Mouse (Mus musculus) limb, embryonic 11.5 days (tissue): ENCODE measurements at regions not wholly inside any gene's neighbourhood (a gene's known extent, or its start where the extent isn't known, plus 50 kb on each side); places are given as distances from the start of the nearest gene placed in this dataset.

Experiments
- ATAC-seq: fragments of 200-750 bp; cut with Nextera tagmentation; 2 replicates; pipeline ENCODE4 v1.8.0; 2017; ENCODE audit warnings: low read depth; ENCODE audit not compliant: insufficient number of reproducible peaks, low FRiP score, low TSS enrichment
- DNase-seq: peaks from one replicate; pipeline ENCODE4 v3.0.0-alpha.2; 2015; ENCODE audit warnings: low spot score
- H3K27ac ChIP-seq: fragments of 300-500 bp; sonication (generic); replicated peaks from 2 replicates; pipeline ENCODE4 v1.5.1; 2014; ENCODE audit warnings: low read depth, mild to moderate bottlenecking, low read length
- H3K27me3 ChIP-seq: fragments of 300-500 bp; sonication (generic); 2 replicates; pipeline ENCODE4 v1.6.1; 2014; ENCODE audit warnings: mild to moderate bottlenecking, low read length, mixed read lengths; ENCODE audit not compliant: control insufficient read depth, insufficient read depth
- H3K36me3 ChIP-seq: fragments of 300-500 bp; sonication (generic); 2 replicates; pipeline ENCODE4 v1.6.1; 2014; ENCODE audit warnings: mild to moderate bottlenecking, low read length, moderate library complexity, mixed read lengths; ENCODE audit not compliant: control insufficient read depth, insufficient read depth
- H3K4me1 ChIP-seq: fragments of 300-500 bp; sonication (generic); 2 replicates; pipeline ENCODE4 v1.6.1; 2014; ENCODE audit warnings: low read length, mixed read lengths; ENCODE audit not compliant: control insufficient read depth, insufficient read depth
- H3K4me2 ChIP-seq: fragments of 300-500 bp; sonication (generic); 2 replicates; pipeline ENCODE4 v1.6.1; 2014; ENCODE audit warnings: low read depth, mild to moderate bottlenecking, moderate library complexity; ENCODE audit not compliant: severe bottlenecking
- H3K4me3 ChIP-seq: fragments of 300-500 bp; sonication (generic); 2 replicates; pipeline ENCODE4 v1.5.1; 2014; ENCODE audit warnings: low read depth, low read length
- H3K9ac ChIP-seq: fragments of 300-500 bp; sonication (generic); 2 replicates; pipeline ENCODE4 v1.6.1; 2014; ENCODE audit warnings: mild to moderate bottlenecking, low read length
- H3K9me3 ChIP-seq: fragments of 300-500 bp; sonication (generic); 2 replicates; pipeline ENCODE4 v1.6.1; 2016; ENCODE audit warnings: low read length; ENCODE audit not compliant: control insufficient read depth
- WGBS: fragments of 180-500 bp; shearing (Covaris S2); extraction: QIAGEN DNeasy Blood & Tissue Kit; methylation state at CpG from one replicate; pipeline ENCODE4 v1.1.7; 2014; 5-methylcytosine and 5-hydroxymethylcytosine counted together

GRCm38 (mm10) chr4:142492926-142493492 lies 253.8 kb upstream of the Kazn start:
- no peaks in the 10 kb centered on the region for H3K36me3 ChIP-seq
- no peak overlapping the region for H3K4me2 ChIP-seq
- no peaks in the 10 kb centered on the region; the same call in 1 of the 2 replicates for H3K27me3 ChIP-seq
- ATAC-seq (no peak), DNase-seq (no peak)
- H3K4me3 ChIP-seq, result no peak overlapping the region
- WGBS, result 62% methylated on average over 10 of the region's 10 CpGs
- peaks cover 6% of the 10 kb centered on the region; the same call in 1 of the 2 replicates for H3K4me1 ChIP-seq
- H3K27ac ChIP-seq, result no peak overlapping the region
- H3K9me3 ChIP-seq, result no peaks in the 10 kb centered on the region
- H3K9ac ChIP-seq, result no peak overlapping the region

- Histone ChIP-seq H3K27me3 (no peaks in the 10 kb centered on the region), H3K4me1 (no peaks in the 10 kb centered on the region), H3K9me3 (no peaks in the 10 kb centered on the region), H3K4me2 (no peak overlapping the region), H3K36me3 (no peaks in the 10 kb centered on the region), H3K9ac (no peak overlapping the region), H3K27ac (no peak overlapping the region), H3K4me3 (no peak overlapping the region)
- no peak for DNase-seq
- no peak for ATAC-seq
- 91% methylated on average over 4 of the region's 4 CpGs for WGBS
These were observed 246.7 kb upstream of the Kazn start for GRCm38 (mm10) chr4:142485784-142486423.

- Histone ChIP-seq H3K4me2 (no peak overlapping the region), H3K36me3 (no peaks in the 10 kb centered on the region), H3K9ac (no peak overlapping the region), H3K9me3 (no peaks in the 10 kb centered on the region), H3K4me3 (no peak overlapping the region), H3K27me3 (no peaks in the 10 kb centered on the region), H3K27ac (no peak overlapping the region), H3K4me1 (no peaks in the 10 kb centered on the region; the same call in 1 of the 2 replicates)
- ATAC-seq, result no peak
- DNase-seq, result no peak
- WGBS, result 77% methylated on average over 10 of the region's 10 CpGs
These were observed 236.4 kb upstream of the Kazn start for GRCm38 (mm10) chr4:142475632-142476031.

GRCm38 (mm10) chr4:142474626-142475025 lies 235.4 kb upstream of the Kazn start:
- no peak overlapping the region for H3K4me3 ChIP-seq
- no peak overlapping the region for H3K27ac ChIP-seq
- no peak overlapping the region for H3K9ac ChIP-seq
- no peaks in the 10 kb centered on the region; the same call in 1 of the 2 replicates for H3K4me1 ChIP-seq
- no peak for ATAC-seq
- no peaks in the 10 kb centered on the region for H3K9me3 ChIP-seq
- WGBS, result 94% methylated on average over 7 of the region's 7 CpGs
- no peak overlapping the region for H3K4me2 ChIP-seq
- H3K36me3 ChIP-seq, result no peaks in the 10 kb centered on the region
- no peaks in the 10 kb centered on the region for H3K27me3 ChIP-seq
- no peak for DNase-seq

GRCm38 (mm10) chr4:142474018-142474417 lies 234.8 kb upstream of the Kazn start:
- Histone ChIP-seq H3K27ac (no peak overlapping the region), H3K4me1 (no peaks in the 10 kb centered on the region; the same call in 1 of the 2 replicates), H3K4me2 (no peak overlapping the region), H3K36me3 (no peaks in the 10 kb centered on the region), H3K9ac (no peak overlapping the region), H3K9me3 (no peaks in the 10 kb centered on the region), H3K27me3 (no peaks in the 10 kb centered on the region), H3K4me3 (no peak overlapping the region)
- ATAC-seq, result no peak
- 89% methylated on average over 12 of the region's 12 CpGs for WGBS
- DNase-seq, result no peak

- H3K27ac ChIP-seq, result no peak overlapping the region
- H3K9me3 ChIP-seq, result no peaks in the 10 kb centered on the region
- H3K4me3 ChIP-seq, result no peak overlapping the region
- H3K4me2 ChIP-seq, result no peak overlapping the region
- no peaks in the 10 kb centered on the region; the same call in 1 of the 2 replicates for H3K4me1 ChIP-seq
- DNase-seq, result no peak
- ATAC-seq, result no peak
- H3K27me3 ChIP-seq, result no peaks in the 10 kb centered on the region
- 86% methylated on average over 8 of the region's 8 CpGs for WGBS
- H3K36me3 ChIP-seq, result no peaks in the 10 kb centered on the region
- H3K9ac ChIP-seq, result no peak overlapping the region
These were observed 234.1 kb upstream of the Kazn start for GRCm38 (mm10) chr4:142473284-142473683.

GRCm38 (mm10) chr4:142472332-142472731 lies 233.1 kb upstream of the Kazn start:
- Histone ChIP-seq H3K4me3 (no peak overlapping the region), H3K4me2 (no peak overlapping the region), H3K27me3 (no peaks in the 10 kb centered on the region), H3K9me3 (no peaks in the 10 kb centered on the region), H3K4me1 (no peaks in the 10 kb centered on the region; the same call in 1 of the 2 replicates), H3K27ac (no peak overlapping the region), H3K36me3 (no peaks in the 10 kb centered on the region), H3K9ac (no peak overlapping the region)
- ATAC-seq (no peak), DNase-seq (no peak)
- 89% methylated on average over 3 of the region's 3 CpGs for WGBS

- H3K4me1 ChIP-seq, result no peaks in the 10 kb centered on the region; the same call in 1 of the 2 replicates
- no peaks in the 10 kb centered on the region for H3K9me3 ChIP-seq
- DNase-seq (no peak), ATAC-seq (no peak)
- H3K27ac ChIP-seq, result no peak overlapping the region
- no peak overlapping the region for H3K4me2 ChIP-seq
- WGBS, result 90% methylated on average over 6 of the region's 6 CpGs
- H3K27me3 ChIP-seq, result no peaks in the 10 kb centered on the region
- no peak overlapping the region for H3K4me3 ChIP-seq
- H3K36me3 ChIP-seq, result no peaks in the 10 kb centered on the region
- H3K9ac ChIP-seq, result no peak overlapping the region
These were observed 231.6 kb upstream of the Kazn start for GRCm38 (mm10) chr4:142470784-142471183.
